Mouse (Mus musculus) forebrain, embryonic 15.5 days (tissue): ENCODE data around the gene A230050P20Rik. TPM values are rescaled to one million over a fixed set of nuclear protein-coding genes. Genes with fewer than 3 reads are reported as not detected.

ENCODE experiments used
- ATAC-seq: fragments of 200-750 bp; cut with Nextera tagmentation; replicated peaks from 2 replicates; pipeline ENCODE4 v1.8.0; 2017; ENCODE audit warnings: mild to moderate bottlenecking, moderate TSS enrichment, moderate library complexity
- H3K27ac ChIP-seq: fragments of 300-500 bp; sonication (generic); replicated peaks from 2 replicates; pipeline ENCODE4 v1.5.1; 2015; ENCODE audit warnings: mild to moderate bottlenecking, inconsistent platforms
- H3K27me3 ChIP-seq: fragments of 300-500 bp; sonication (generic); 2 replicates; pipeline ENCODE4 v1.6.1; 2015; ENCODE audit warnings: inconsistent platforms
- H3K36me3 ChIP-seq: fragments of 300-500 bp; sonication (generic); 2 replicates; pipeline ENCODE4 v1.6.1; 2015; ENCODE audit warnings: mild to moderate bottlenecking, inconsistent platforms
- H3K4me1 ChIP-seq: fragments of 300-500 bp; sonication (generic); 2 replicates; pipeline ENCODE4 v1.6.1; 2015; ENCODE audit warnings: inconsistent platforms
- H3K4me2 ChIP-seq: fragments of 300-500 bp; sonication (generic); replicated peaks from 2 replicates; pipeline ENCODE4 v1.6.1; 2015; ENCODE audit warnings: mild to moderate bottlenecking, inconsistent platforms
- H3K4me3 ChIP-seq: fragments of 300-500 bp; sonication (generic); 2 replicates; pipeline ENCODE4 v1.5.1; 2015; ENCODE audit warnings: mild to moderate bottlenecking, inconsistent platforms
- H3K9ac ChIP-seq: fragments of 300-500 bp; sonication (generic); replicated peaks from 2 replicates; pipeline ENCODE4 v1.6.1; 2015; ENCODE audit warnings: mild to moderate bottlenecking, inconsistent platforms
- H3K9me3 ChIP-seq: fragments of 300-500 bp; sonication (generic); 2 replicates; pipeline ENCODE4 v1.6.1; 2016; ENCODE audit warnings: inconsistent platforms
- WGBS: fragments of 180-500 bp; shearing (Covaris S2); methylation state at CpG from one replicate; pipeline ENCODE4 v1.1.7; 2015; ENCODE audit warnings: mixed read lengths; 5-methylcytosine and 5-hydroxymethylcytosine counted together
- polyA plus RNA-seq: library from polyadenylated mRNA; unstranded; fragments of >200 nt; fragmentation: Nextera tagmentation; extraction: Ambion mirVana; gene quantifications from 2 replicates; pipeline ENCODE4 v1.2.1, GENCODE M21; 2015

The A230050P20Rik gene
- polyA plus RNA-seq, 1 experiment from 2014 or later: 2.9 TPM

DNA sequence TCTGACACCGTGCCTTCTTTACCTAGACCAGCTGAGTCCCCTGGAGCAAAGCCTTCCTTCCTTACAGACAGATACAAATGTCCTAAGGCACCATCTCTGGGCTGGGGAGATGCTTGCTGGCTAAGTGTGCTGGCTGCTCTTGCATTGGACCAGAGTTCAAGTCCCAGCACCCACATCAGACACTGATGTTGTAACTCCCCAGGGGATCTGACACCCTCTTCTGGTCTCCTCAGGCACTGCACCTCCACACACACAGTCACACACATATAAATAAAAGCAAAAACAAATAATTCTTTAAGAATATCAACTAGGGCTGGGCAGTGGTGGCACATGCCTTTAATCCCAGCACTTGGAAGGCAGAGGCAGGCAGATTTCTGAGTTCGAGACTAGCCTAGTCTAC lies 18.3 kb upstream of the A230050P20Rik start:
- Histone ChIP-seq H3K9ac (no peak overlapping the region), H3K36me3 (no peaks in the 10 kb centered on the region), H3K4me1 (no peaks in the 10 kb centered on the region), H3K9me3 (no peaks in the 10 kb centered on the region), H3K27me3 (no peaks in the 10 kb centered on the region), H3K4me2 (no peak overlapping the region), H3K4me3 (no peak overlapping the region), H3K27ac (no peak overlapping the region)
- WGBS: 88% methylated on average over 2 of the region's 2 CpGs
- no peak for ATAC-seq

GRCm38 (mm10) chr9:20857131-20857530 lies 11.3 kb upstream of the A230050P20Rik start:
- WGBS: 8% methylated on average over 6 of the region's 6 CpGs
- ATAC-seq: no peak
- no peaks in the 10 kb centered on the region for H3K27me3 ChIP-seq
- no peak overlapping the region for H3K4me2 ChIP-seq
- no peak overlapping the region for H3K4me3 ChIP-seq
- H3K9me3 ChIP-seq: no peaks in the 10 kb centered on the region
- no peak overlapping the region for H3K27ac ChIP-seq
- no peaks in the 10 kb centered on the region for H3K4me1 ChIP-seq
- H3K9ac ChIP-seq: no peak overlapping the region
- H3K36me3 ChIP-seq: no peaks in the 10 kb centered on the region

DNA sequence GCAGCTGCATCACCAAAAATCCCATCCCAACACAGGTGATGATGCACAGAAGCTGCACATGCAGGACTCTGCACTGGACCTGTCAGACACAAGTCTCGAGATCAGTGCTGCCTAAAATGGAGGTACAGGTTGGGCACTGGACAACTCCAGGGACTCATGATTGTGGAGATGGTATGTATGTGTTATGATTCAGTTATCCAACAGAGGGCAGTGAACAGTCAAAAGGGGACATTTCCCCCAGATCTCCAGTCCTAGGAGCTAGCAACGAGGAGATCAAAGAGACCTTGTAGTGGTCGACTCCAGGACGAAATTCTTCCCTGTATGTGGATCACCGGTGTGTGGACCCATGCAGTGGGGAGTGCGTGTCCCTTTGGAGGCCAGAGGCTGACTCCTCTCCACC lies 8.5 kb upstream of the A230050P20Rik start:
- Histone ChIP-seq H3K4me2 (no peak overlapping the region), H3K4me1 (no peaks in the 10 kb centered on the region), H3K9me3 (no peaks in the 10 kb centered on the region), H3K27ac (no peak overlapping the region), H3K4me3 (no peak overlapping the region), H3K9ac (no peak overlapping the region), H3K27me3 (no peaks in the 10 kb centered on the region), H3K36me3 (no peaks in the 10 kb centered on the region)
- WGBS: 56% methylated on average over 6 of the region's 6 CpGs
- ATAC-seq: no peak

DNA sequence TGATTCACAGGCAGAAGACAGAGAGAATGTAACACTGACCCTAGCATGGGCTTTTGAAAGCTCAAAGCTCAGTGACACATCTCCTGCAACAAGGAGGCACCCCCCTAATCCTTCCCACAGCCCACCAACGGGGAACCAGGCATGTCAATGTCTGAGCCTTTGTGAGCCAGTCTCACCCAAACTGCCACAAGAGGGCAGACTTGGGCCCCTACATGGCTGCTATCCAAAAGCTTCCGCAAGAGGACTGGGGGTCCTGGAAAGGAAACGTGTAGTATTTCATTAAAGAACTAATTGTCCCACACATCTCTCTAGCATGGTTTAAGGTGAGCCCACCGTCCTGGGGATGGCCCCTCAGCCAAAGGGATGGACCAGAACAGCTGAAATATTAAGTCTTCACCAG lies 6.6 kb upstream of the A230050P20Rik start:
- Histone ChIP-seq H3K4me1 (no peaks in the 10 kb centered on the region), H3K9me3 (no peaks in the 10 kb centered on the region), H3K27ac (no peak overlapping the region), H3K4me3 (no peak overlapping the region), H3K9ac (no peak overlapping the region), H3K36me3 (no peaks in the 10 kb centered on the region), H3K27me3 (peaks cover 3% of the 10 kb centered on the region; the same call in 1 of the 2 replicates), H3K4me2 (no peak overlapping the region)
- ATAC-seq: no peak
- 6% methylated on average over 4 of the region's 4 CpGs for WGBS

- Histone ChIP-seq H3K4me1 (no peaks in the 10 kb centered on the region), H3K4me3 (no peak overlapping the region), H3K9me3 (no peaks in the 10 kb centered on the region), H3K27me3 (peaks cover 7% of the 10 kb centered on the region), H3K9ac (no peak overlapping the region), H3K27ac (no peak overlapping the region), H3K4me2 (no peak overlapping the region), H3K36me3 (no peaks in the 10 kb centered on the region)
- ATAC-seq: no peak
- 58% methylated on average over 4 of the region's 4 CpGs for WGBS
Measured at GRCm38 (mm10) chr9:20862225-20862624, 6.2 kb upstream of the A230050P20Rik start.

GRCm38 (mm10) chr9:20866879-20867278 lies 1.6 kb upstream of the A230050P20Rik start:
- Histone ChIP-seq H3K9me3 (no peaks in the 10 kb centered on the region), H3K27me3 (peaks cover 38% of the 10 kb centered on the region), H3K4me2 (no peak overlapping the region), H3K27ac (no peak overlapping the region), H3K36me3 (no peaks in the 10 kb centered on the region), H3K4me3 (no peak overlapping the region), H3K4me1 (peaks cover 4% of the 10 kb centered on the region; the same call in 1 of the 2 replicates), H3K9ac (no peak overlapping the region)
- 62% methylated on average over 3 of the region's 3 CpGs for WGBS
- no peak for ATAC-seq

DNA sequence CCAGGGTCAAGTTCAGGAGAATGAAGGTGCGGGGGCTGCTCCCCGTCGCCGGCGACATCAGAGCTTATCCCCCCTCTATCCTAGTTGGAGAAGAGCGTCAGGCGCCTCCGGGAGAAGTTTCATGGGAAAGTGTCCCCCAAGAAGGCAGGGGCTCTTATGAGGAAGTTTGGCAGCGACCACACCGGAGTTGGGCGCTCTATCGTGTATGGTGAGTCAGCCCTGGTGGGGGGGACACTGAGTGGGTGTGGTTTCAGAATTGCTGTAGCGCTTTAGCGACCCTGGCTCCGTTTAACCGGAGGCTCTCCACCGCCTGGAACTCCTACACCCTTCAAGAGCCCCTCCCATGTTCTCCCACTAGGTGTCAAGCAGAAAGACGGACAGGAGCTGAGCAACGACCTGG lies 804 bp downstream of the A230050P20Rik start:
- WGBS: 8% methylated on average over 19 of the region's 19 CpGs
- Histone ChIP-seq H3K27ac (no peak overlapping the region), H3K9me3 (no peaks in the 10 kb centered on the region), H3K27me3 (peaks cover 38% of the 10 kb centered on the region), H3K9ac (no peak overlapping the region), H3K4me2 (peak overlapping the region; percentile 41), H3K4me1 (peaks cover 4% of the 10 kb centered on the region; the same call in 1 of the 2 replicates), H3K4me3 (peak overlapping the region; percentile 34), H3K36me3 (no peaks in the 10 kb centered on the region)
- ATAC-seq: no peak; the same call in 1 of the 2 replicates

DNA sequence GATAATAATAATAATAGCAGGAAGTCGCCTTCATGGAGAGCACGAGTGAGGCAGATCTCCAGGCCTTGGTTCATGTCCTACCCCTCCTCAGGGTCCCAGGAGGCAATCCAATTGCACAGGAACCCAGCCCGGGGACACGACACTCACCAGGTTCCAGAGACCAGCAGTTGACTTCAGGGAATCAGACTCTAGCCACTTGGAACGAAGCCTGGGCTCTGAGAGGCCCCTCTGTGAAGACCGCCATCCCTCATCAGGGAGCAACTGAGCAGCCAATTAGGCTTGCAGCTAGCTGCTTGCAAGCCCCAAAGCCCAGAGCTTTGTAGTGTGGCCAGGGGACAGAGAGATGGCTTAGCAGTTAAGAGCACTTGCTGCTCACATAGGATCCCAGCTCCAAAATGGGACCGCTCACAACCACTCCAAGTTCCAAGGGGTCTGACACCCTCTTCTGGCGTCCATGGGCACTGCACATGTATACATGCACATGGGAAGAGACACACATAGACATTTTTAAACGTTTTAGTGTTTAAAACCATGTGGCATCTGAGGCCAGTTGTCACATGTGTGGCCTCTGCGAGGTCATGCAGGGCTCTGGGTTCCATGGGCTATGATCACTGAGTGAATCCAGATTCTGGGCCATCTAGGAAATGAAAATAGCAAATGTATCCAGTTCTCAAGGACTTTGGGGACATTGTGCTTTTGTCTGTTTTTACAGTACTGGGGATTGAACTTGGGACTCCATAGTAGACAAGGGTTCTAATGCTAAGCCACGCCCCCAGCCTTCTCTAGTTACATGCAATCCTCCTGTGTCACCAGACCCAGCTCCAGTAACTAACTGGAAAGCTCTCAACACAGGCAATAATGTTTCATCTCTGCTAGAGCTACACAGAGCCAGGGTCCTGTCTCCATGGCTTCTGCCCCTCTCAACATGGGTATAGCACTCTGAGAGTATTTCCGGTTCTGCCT lies 2.0 kb downstream of the A230050P20Rik start:
- H3K9me3 ChIP-seq: no peaks in the 10 kb centered on the region
- no peak overlapping the region for H3K9ac ChIP-seq
- no peak overlapping the region for H3K27ac ChIP-seq
- no peaks in the 10 kb centered on the region for H3K36me3 ChIP-seq
- H3K27me3 ChIP-seq: peaks cover 38% of the 10 kb centered on the region
- peaks cover 4% of the 10 kb centered on the region; the same call in 1 of the 2 replicates for H3K4me1 ChIP-seq
- no peak for ATAC-seq
- no peak overlapping the region for H3K4me3 ChIP-seq
- H3K4me2 ChIP-seq: no peak overlapping the region
- WGBS: 77% methylated on average over 12 of the region's 12 CpGs

GRCm38 (mm10) chr9:20872991-20873390 lies 4.5 kb downstream of the A230050P20Rik start:
- no peak overlapping the region for H3K9ac ChIP-seq
- H3K36me3 ChIP-seq: no peaks in the 10 kb centered on the region
- WGBS: 89% methylated on average over 10 of the region's 10 CpGs
- H3K4me2 ChIP-seq: no peak overlapping the region
- H3K27me3 ChIP-seq: peaks cover 24% of the 10 kb centered on the region
- no peak overlapping the region for H3K27ac ChIP-seq
- H3K4me3 ChIP-seq: no peak overlapping the region
- no peak for ATAC-seq
- H3K4me1 ChIP-seq: peaks cover 12% of the 10 kb centered on the region
- H3K9me3 ChIP-seq: no peaks in the 10 kb centered on the region

GRCm38 (mm10) chr9:20873521-20873920 lies 5.1 kb downstream of the A230050P20Rik start:
- Histone ChIP-seq H3K36me3 (no peaks in the 10 kb centered on the region), H3K9ac (no peak overlapping the region), H3K4me1 (peaks cover 12% of the 10 kb centered on the region), H3K4me3 (no peak overlapping the region), H3K27ac (no peak overlapping the region), H3K27me3 (peaks cover 19% of the 10 kb centered on the region), H3K9me3 (no peaks in the 10 kb centered on the region), H3K4me2 (no peak overlapping the region)
- WGBS: 88% methylated on average over 12 of the region's 12 CpGs
- ATAC-seq: no peak

- H3K27me3 ChIP-seq: peaks cover 3% of the 10 kb centered on the region; the same call in 1 of the 2 replicates
- H3K27ac ChIP-seq: no peak overlapping the region
- H3K36me3 ChIP-seq: no peaks in the 10 kb centered on the region
- H3K4me1 ChIP-seq: peaks cover 14% of the 10 kb centered on the region
- no peaks in the 10 kb centered on the region for H3K9me3 ChIP-seq
- no peak overlapping the region for H3K9ac ChIP-seq
- no peak overlapping the region for H3K4me3 ChIP-seq
- WGBS: 63% methylated on average over 23 of the region's 23 CpGs
- H3K4me2 ChIP-seq: no peak overlapping the region
- no peak for ATAC-seq
Measured at GRCm38 (mm10) chr9:20875021-20875790, 6.8 kb downstream of the A230050P20Rik start.
